8 mouse cellular contexts compared by ENCODE assay signal in the genomic region with DNA sequence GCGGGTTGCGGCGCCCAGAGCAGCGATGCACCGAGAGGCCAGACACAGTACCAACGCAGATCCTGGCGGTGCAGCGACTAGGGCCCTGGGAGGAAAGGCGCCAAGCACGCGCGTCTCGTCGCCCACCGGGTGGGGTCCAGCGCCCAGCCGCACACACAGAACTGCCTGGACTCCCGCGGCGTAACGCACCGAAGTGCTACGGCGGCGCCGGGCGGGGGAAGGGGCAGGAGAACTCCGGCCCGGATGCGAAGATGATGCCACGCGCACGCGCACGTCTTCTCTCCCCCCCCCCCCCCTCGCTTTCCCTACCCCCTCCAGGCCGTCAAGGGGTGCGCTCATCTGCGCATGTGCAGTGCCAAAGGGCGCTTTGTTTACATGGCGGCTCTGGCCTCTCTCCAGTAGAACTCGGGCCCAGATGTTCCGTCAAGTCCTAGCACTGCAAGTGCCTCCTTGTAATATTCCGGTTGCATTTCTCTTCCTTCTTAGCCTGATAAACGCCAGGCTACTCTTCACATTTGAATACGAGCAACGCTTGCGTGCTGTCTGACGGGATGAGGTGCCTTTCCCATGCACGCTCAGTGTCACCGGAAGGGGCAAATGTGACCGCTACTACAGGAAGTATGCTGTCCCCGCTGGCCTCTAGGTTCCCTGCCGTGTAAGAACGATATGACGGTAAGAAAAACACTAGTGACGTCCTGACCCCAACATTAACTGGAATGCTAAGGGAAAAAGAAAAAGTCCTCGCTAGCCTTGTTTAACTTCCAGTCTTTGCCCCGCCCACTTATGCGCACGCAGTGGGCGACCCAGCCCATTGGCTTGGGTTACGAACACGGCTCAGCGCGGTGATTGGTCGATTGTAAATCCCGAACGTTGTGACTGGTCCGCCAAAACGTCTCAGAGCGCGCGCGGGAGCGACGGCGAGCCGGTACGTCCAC. TPM values are rescaled to one million over a fixed set of nuclear protein-coding genes. Genes with fewer than 3 reads are reported as not detected.
DNase-seq lines count a peak whose midpoint lies in the region; ATAC-seq lines count a peak whose summit lies in the region.

A gene (minus strand): TSS at position 238 of the 935 bp plus-strand sequence.
A gene (plus strand): TSS at position 348 of the 935 bp plus-strand sequence.

- peak; percentile 98 for DNase-seq in adipocyte (ENCODE audit: low spot score)
- peak; percentile 100 for DNase-seq in embryo, embryonic 10 days (ENCODE audit: low spot score)
- peak; percentile 94 for DNase-seq in gastrocnemius, postnatal 10 days
- DNase-seq in induced T-regulatory cell, adult 2 months (ENCODE audit: low read depth): peak; percentile 99
- DNase-seq in left cerebral cortex, adult 9 months (ENCODE audit: low spot score in 2 of 2): peak; percentile 91 to 98
- DNase-seq in right cerebral cortex, postnatal 14 days: peak; percentile 96
- DNase-seq in urinary bladder, postnatal 36 days (ENCODE audit: low spot score in 2 of 2): peak; percentile 94 to 96

- peak; percentile 83 for ATAC-seq in megakaryocyte progenitor cell, adult 5-6 weeks (replicated peaks; ENCODE audit: poor library complexity)

RNA-seq across cellular contexts. Expression of the first gene that starts in this region (rescaled TPM):
- 10 to 100 TPM; 33.3 to 35.2 TPM for total RNA-seq in gastrocnemius, postnatal 10 days (2021)
- 47.7 and 55.6 TPM in 2 replicates for total RNA-seq in megakaryocyte progenitor cell, adult 5-6 weeks (2015)
- 40.1 and 44.7 TPM in 2 replicates for total RNA-seq in megakaryocyte progenitor cell, adult 5-6 weeks (2017)

RNA-seq across cellular contexts. Expression of the second gene that starts in this region (rescaled TPM):
- 10 to 100 TPM in 1 of 2 experiments, 1 to 10 TPM in 1; 9.9 to 11.7 TPM for total RNA-seq in gastrocnemius, postnatal 10 days (2021)
- total RNA-seq in megakaryocyte progenitor cell, adult 5-6 weeks (2015): 70.8 and 82.6 TPM in 2 replicates
- 38.8 and 39.2 TPM in 2 replicates for total RNA-seq in megakaryocyte progenitor cell, adult 5-6 weeks (2017)

Comparison
In these comparisons a context has a peak if more than half of its experiments do, and no peak if none do; other contexts are left out.
1. Peak in every context shown above with its lines: DNase-seq and ATAC-seq.